Mouse (Mus musculus): ENCODE data around the gene Ackr1.

DNA sequence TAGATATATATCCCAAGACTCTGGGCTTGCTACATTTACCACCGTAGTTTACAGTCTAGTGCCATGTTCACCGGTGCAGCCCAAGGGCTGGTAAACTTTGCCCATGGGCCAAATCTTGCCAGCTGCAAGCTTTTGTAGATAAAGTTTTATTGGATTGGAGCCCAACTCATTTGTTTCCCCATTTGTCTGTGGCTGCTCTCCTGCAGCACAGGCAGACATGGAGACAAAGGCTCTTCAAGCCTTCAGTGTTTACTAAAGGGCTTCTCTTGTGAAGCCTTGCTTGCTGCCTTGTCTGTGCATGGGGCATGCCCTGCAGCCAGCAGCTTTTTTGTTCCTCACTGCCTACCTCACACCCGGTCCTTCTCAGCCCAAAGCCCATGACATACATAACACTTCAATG is 10.4 kb upstream of the Ackr1 start:
- TF ChIP-seq CTCF (IDR thresholded peaks at IDR 0.05; ENCODE audit: low read depth, low read length) (no peak), POLR2A (IDR thresholded peaks at IDR 0.05; ENCODE audit: extremely low read depth, insufficient read depth, low read length) (no peak)
